Mouse (Mus musculus) embryonic fibroblast, embryonic 13.5 days (primary cell): ENCODE data around the gene Spata2l.

Experiments
- CTCF ChIP-seq: IDR thresholded peaks from 2 replicates; pipeline ENCODE4 v1.5.1; 2011; ENCODE audit warnings: mild to moderate bottlenecking, control low read depth, low read length, moderate library complexity, borderline replicate concordance; ENCODE audit not compliant: insufficient read depth
- POLR2A ChIP-seq: IDR thresholded peaks from 2 replicates; pipeline ENCODE4 v1.6.1; 2011; ENCODE audit warnings: low read depth, mild to moderate bottlenecking, control low read depth, low read length, moderate library complexity

- TF ChIP-seq POLR2A (0 out of 2 replicates have a peak, but pooled peaks have one; percentile 43), CTCF (no peak)
Observed at GRCm38 (mm10) chr8:123213118-123213772, 22.8 kb downstream of the Spata2l start.
